ENCODE assay signal across 8 mouse cellular contexts in genomic region chr6:86397257-86397980, GRCm38 (mm10). TPM values are rescaled to one million over a fixed set of nuclear protein-coding genes. Genes with fewer than 3 reads are reported as not detected.
DNase-seq lines count a peak whose midpoint lies in the region; ATAC-seq lines count a peak whose summit lies in the region.

No protein-coding gene starts in this region.

- H3K9ac ChIP-seq in heart, embryonic 14.5 days (ENCODE audit: low read length): peak overlapping the region; percentile 91
- H3K9ac ChIP-seq in hindbrain, embryonic 16.5 days (ENCODE audit: low read depth, low read length): peak overlapping the region; percentile 94
- H3K9ac ChIP-seq in midbrain, embryonic 12.5 days (replicated peaks): peak overlapping the region; percentile 90

- 3% methylated on average over 14 of the region's 14 CpGs for WGBS in heart, embryonic 14.5 days
- WGBS in hindbrain, embryonic 16.5 days: 5% methylated on average over 14 of the region's 14 CpGs
- WGBS in midbrain, embryonic 12.5 days: 8% methylated on average over 14 of the region's 14 CpGs

- peak overlapping the region; percentile 84 to 94 for H3K4me3 ChIP-seq in heart, embryonic 14.5 days (ENCODE audit: control insufficient read depth in 1 of 2, insufficient read depth in 1 of 2, low read depth in 1 of 2, low read length in 2 of 2)
- peak overlapping the region; percentile 83 for H3K4me3 ChIP-seq in hindbrain, embryonic 16.5 days (ENCODE audit: low read length)
- peak overlapping the region; percentile 91 for H3K4me3 ChIP-seq in midbrain, embryonic 12.5 days

- H3K4me2 ChIP-seq in heart, embryonic 14.5 days (ENCODE audit: low read length): peak overlapping the region; percentile 79
- peak overlapping the region; percentile 80 for H3K4me2 ChIP-seq in hindbrain, embryonic 16.5 days (ENCODE audit: low read length)
- H3K4me2 ChIP-seq in midbrain, embryonic 12.5 days (replicated peaks): peak overlapping the region; percentile 70

- intact Hi-C loops in heart, postnatal 25 days (cut with DNase I): loop anchor here (2.0 kb wide), 1 partner anchor 27 kb away; the partner anchor contains the start of gene Snrpg

- H3K9me3 ChIP-seq in heart, embryonic 14.5 days (ENCODE audit: control insufficient read depth, low read length): no peaks in the 10 kb centered on the region
- no peaks in the 10 kb centered on the region for H3K9me3 ChIP-seq in hindbrain, embryonic 16.5 days (ENCODE audit: control insufficient read depth, low read length)
- no peaks in the 10 kb centered on the region for H3K9me3 ChIP-seq in midbrain, embryonic 12.5 days

- H3K27ac ChIP-seq in heart, embryonic 14.5 days (replicated peaks in 1 of 2; ENCODE audit: control insufficient read depth in 1 of 2, insufficient read depth in 1 of 2, low read depth in 2 of 2, low read length in 2 of 2): peak overlapping the region; percentile 42 to 89; a peak in 3 of 4 replicates
- H3K27ac ChIP-seq in hindbrain, embryonic 16.5 days (ENCODE audit: low read depth, low read length): peak overlapping the region; percentile 94
- H3K27ac ChIP-seq in midbrain, embryonic 12.5 days (replicated peaks): peak overlapping the region; percentile 91; the same call in 1 of the 2 replicates

- no peak for DNase-seq in heart, postnatal 25 days (ENCODE audit: low spot score)
- DNase-seq in NIH3T3 (ENCODE audit: low read depth): peak; percentile 37
- DNase-seq in left cerebral cortex, adult 8-10 months (ENCODE audit: low spot score in 2 of 2): no peak

- H3K4me1 ChIP-seq in heart, embryonic 14.5 days (ENCODE audit: control insufficient read depth in 2 of 2, insufficient read depth in 2 of 2, low read length in 2 of 2): peaks cover 9 to 30% of the 10 kb centered on the region in 2 experiments
- peaks cover 28% of the 10 kb centered on the region for H3K4me1 ChIP-seq in hindbrain, embryonic 16.5 days (ENCODE audit: control insufficient read depth, insufficient read depth, low read depth, low read length)
- peaks cover 29% of the 10 kb centered on the region for H3K4me1 ChIP-seq in midbrain, embryonic 12.5 days

- H3K36me3 ChIP-seq in heart, embryonic 14.5 days (ENCODE audit: control insufficient read depth, insufficient read depth, low read length): peaks cover 12% of the 10 kb centered on the region
- peaks cover 4% of the 10 kb centered on the region; the same call in 1 of the 2 replicates for H3K36me3 ChIP-seq in hindbrain, embryonic 16.5 days (ENCODE audit: control insufficient read depth, insufficient read depth, low read length)
- H3K36me3 ChIP-seq in midbrain, embryonic 12.5 days: peaks cover 11% of the 10 kb centered on the region

- ATAC-seq in heart, embryonic 14.5 days (ENCODE audit: insufficient number of reproducible peaks, insufficient read depth, low FRiP score, low read depth): no peak; the same call in 1 of the 2 replicates
- peak; percentile 66 for ATAC-seq in hindbrain, embryonic 16.5 days
- ATAC-seq in midbrain, embryonic 12.5 days (ENCODE audit: low FRiP score, low read depth): no peak
- no peak for ATAC-seq in erythroid progenitor cell, adult 5-6 weeks (replicated peaks; ENCODE audit: low FRiP score, poor library complexity, severe bottlenecking)
- no peak; the same call in 1 of the 2 replicates for ATAC-seq in granulocyte monocyte progenitor cell, adult 5-6 weeks (replicated peaks; ENCODE audit: poor library complexity, severe bottlenecking)

- H3K27me3 ChIP-seq in heart, embryonic 14.5 days (ENCODE audit: control insufficient read depth, insufficient read depth, low read length): no peaks in the 10 kb centered on the region
- no peaks in the 10 kb centered on the region for H3K27me3 ChIP-seq in hindbrain, embryonic 16.5 days (replicated peaks; ENCODE audit: control insufficient read depth, insufficient read depth, low read length)
- H3K27me3 ChIP-seq in midbrain, embryonic 12.5 days: 0 out of 2 replicates have a peak, but pooled peaks cover 4% of the 10 kb centered on the region

RNA-seq across cellular contexts. Expression of gene Pcyox1, which starts 0.5 kb away (rescaled TPM):
- polyA plus RNA-seq in heart, embryonic 14.5 days (2014; fragmentation: Nextera tagmentation; extraction: Ambion mirVana): 59.2 and 66.6 TPM in 2 replicates
- 10 to 100 TPM; 62.1 to 72.9 TPM for total RNA-seq in heart, postnatal 25 days (2021)
- 88.4 and 92.7 TPM in 2 replicates for polyA plus RNA-seq in hindbrain, embryonic 16.5 days (2015; fragmentation: Nextera tagmentation; extraction: Ambion mirVana)
- 128 and 129 TPM in 2 replicates for polyA plus RNA-seq in midbrain, embryonic 12.5 days (2016; fragmentation: Nextera tagmentation; extraction: Ambion mirVana)
- 100 to 1,000 TPM; 115 to 118 (median 116) TPM for total RNA-seq in left cerebral cortex, adult 8-10 months (2022)
- total RNA-seq in erythroid progenitor cell, adult 5-6 weeks (2015; ENCODE audit: low replicate concordance): 10.9 and 15.1 TPM in 2 replicates
- 8.0 and 8.5 TPM in 2 replicates for total RNA-seq in erythroid progenitor cell, adult 5-6 weeks (2017; ENCODE audit: low replicate concordance)
- 31.1 and 35.7 TPM in 2 replicates for total RNA-seq in granulocyte monocyte progenitor cell, adult 5-6 weeks (2014; fragmentation: Nextera tagmentation)
- 64.2 and 87.9 TPM in 2 replicates for total RNA-seq in granulocyte monocyte progenitor cell, adult 5-6 weeks (2017)

RNA-seq across cellular contexts. Expression of gene Tia1, which starts 6.6 kb away (rescaled TPM):
- polyA plus RNA-seq in heart, embryonic 14.5 days (2014; fragmentation: Nextera tagmentation; extraction: Ambion mirVana): 133 and 140 TPM in 2 replicates
- total RNA-seq in heart, postnatal 25 days (2021): 10 to 100 TPM; 26.6 to 27.1 TPM
- 232 and 270 TPM in 2 replicates for polyA plus RNA-seq in hindbrain, embryonic 16.5 days (2015; fragmentation: Nextera tagmentation; extraction: Ambion mirVana)
- polyA plus RNA-seq in midbrain, embryonic 12.5 days (2016; fragmentation: Nextera tagmentation; extraction: Ambion mirVana): 356 and 362 TPM in 2 replicates
- 100 to 1,000 TPM in 2 of 4 experiments, 10 to 100 TPM in 2; 91.0 to 107 (median 99.9) TPM for total RNA-seq in left cerebral cortex, adult 8-10 months (2022)
- total RNA-seq in erythroid progenitor cell, adult 5-6 weeks (2015; ENCODE audit: low replicate concordance): 42.5 and 59.5 TPM in 2 replicates
- total RNA-seq in erythroid progenitor cell, adult 5-6 weeks (2017; ENCODE audit: low replicate concordance): 32.9 and 39.7 TPM in 2 replicates
- total RNA-seq in granulocyte monocyte progenitor cell, adult 5-6 weeks (2014; fragmentation: Nextera tagmentation): 89.9 and 109 TPM in 2 replicates
- 77.5 and 97.1 TPM in 2 replicates for total RNA-seq in granulocyte monocyte progenitor cell, adult 5-6 weeks (2017)

RNA-seq across cellular contexts. Expression of gene Snrpg, which starts 26.3 kb away (rescaled TPM):
- polyA plus RNA-seq in heart, embryonic 14.5 days (2014; fragmentation: Nextera tagmentation; extraction: Ambion mirVana): 330 and 384 TPM in 2 replicates
- 10 to 100 TPM; 45.9 to 49.7 TPM for total RNA-seq in heart, postnatal 25 days (2021)
- 234 and 259 TPM in 2 replicates for polyA plus RNA-seq in hindbrain, embryonic 16.5 days (2015; fragmentation: Nextera tagmentation; extraction: Ambion mirVana)
- polyA plus RNA-seq in midbrain, embryonic 12.5 days (2016; fragmentation: Nextera tagmentation; extraction: Ambion mirVana): 580 and 612 TPM in 2 replicates
- total RNA-seq in left cerebral cortex, adult 8-10 months (2022): 10 to 100 TPM; 47.4 to 75.1 (median 61.7) TPM
- total RNA-seq in erythroid progenitor cell, adult 5-6 weeks (2015; ENCODE audit: low replicate concordance): 215 and 223 TPM in 2 replicates
- 5.6 and 62.1 TPM in 2 replicates for total RNA-seq in erythroid progenitor cell, adult 5-6 weeks (2017; ENCODE audit: low replicate concordance)
- total RNA-seq in granulocyte monocyte progenitor cell, adult 5-6 weeks (2014; fragmentation: Nextera tagmentation): 687 and 692 TPM in 2 replicates
- total RNA-seq in granulocyte monocyte progenitor cell, adult 5-6 weeks (2017): 44.9 and 50.5 TPM in 2 replicates

RNA-seq across cellular contexts. Expression of gene Gm44790, which starts 29.0 kb away (rescaled TPM):
- not detected in 2 replicates for polyA plus RNA-seq in heart, embryonic 14.5 days (2014; fragmentation: Nextera tagmentation; extraction: Ambion mirVana)
- under 1 TPM in 1 of 2 experiments, not detected in 1; 0.36 TPM for total RNA-seq in heart, postnatal 25 days (2021)
- not detected in 2 replicates for polyA plus RNA-seq in hindbrain, embryonic 16.5 days (2015; fragmentation: Nextera tagmentation; extraction: Ambion mirVana)
- 0.68 and 0.81 TPM in 2 replicates for polyA plus RNA-seq in midbrain, embryonic 12.5 days (2016; fragmentation: Nextera tagmentation; extraction: Ambion mirVana)
- 1 to 10 TPM in 1 of 4 experiments, under 1 TPM in 1, not detected in 2; 0.84 to 3.2 TPM for total RNA-seq in left cerebral cortex, adult 8-10 months (2022)
- total RNA-seq in erythroid progenitor cell, adult 5-6 weeks (2015; ENCODE audit: low replicate concordance): 2.5 TPM in 1 of 2 replicates, not detected in the other
- total RNA-seq in erythroid progenitor cell, adult 5-6 weeks (2017; ENCODE audit: low replicate concordance): not detected in 2 replicates
- not detected in 2 replicates for total RNA-seq in granulocyte monocyte progenitor cell, adult 5-6 weeks (2014; fragmentation: Nextera tagmentation)
- not detected in 2 replicates for total RNA-seq in granulocyte monocyte progenitor cell, adult 5-6 weeks (2017)

RNA-seq across cellular contexts. Expression of gene Fam136a, which starts 32.0 kb away (rescaled TPM):
- 91.6 and 91.9 TPM in 2 replicates for polyA plus RNA-seq in heart, embryonic 14.5 days (2014; fragmentation: Nextera tagmentation; extraction: Ambion mirVana)
- total RNA-seq in heart, postnatal 25 days (2021): 10 to 100 TPM; 25.2 to 29.7 TPM
- polyA plus RNA-seq in hindbrain, embryonic 16.5 days (2015; fragmentation: Nextera tagmentation; extraction: Ambion mirVana): 112 and 114 TPM in 2 replicates
- 118 and 120 TPM in 2 replicates for polyA plus RNA-seq in midbrain, embryonic 12.5 days (2016; fragmentation: Nextera tagmentation; extraction: Ambion mirVana)
- total RNA-seq in left cerebral cortex, adult 8-10 months (2022): 10 to 100 TPM; 22.6 to 27.0 (median 23.1) TPM
- 2.9 and 3.4 TPM in 2 replicates for total RNA-seq in erythroid progenitor cell, adult 5-6 weeks (2015; ENCODE audit: low replicate concordance)
- 0.68 and 6.3 TPM in 2 replicates for total RNA-seq in erythroid progenitor cell, adult 5-6 weeks (2017; ENCODE audit: low replicate concordance)
- total RNA-seq in granulocyte monocyte progenitor cell, adult 5-6 weeks (2014; fragmentation: Nextera tagmentation): 46.3 and 51.5 TPM in 2 replicates
- 82.6 and 95.9 TPM in 2 replicates for total RNA-seq in granulocyte monocyte progenitor cell, adult 5-6 weeks (2017)
